Mouse (Mus musculus) kidney, adult 2 months (tissue): Measurements from ENCODE around the gene Tdrkh. TPM values are rescaled to one million over a fixed set of nuclear protein-coding genes. Genes with fewer than 3 reads are reported as not detected.

Experiments
- DNase-seq: peaks from one replicate; pipeline ENCODE4 v3.0.0; 2021
- H3K27ac ChIP-seq: fragments of 200-500 bp; 2 replicates; pipeline ENCODE4 v1.5.1; 2012; ENCODE audit warnings: low read depth, low read length, control low read depth, inconsistent platforms; ENCODE audit not compliant: insufficient read depth
- H3K27me3 ChIP-seq: fragments of 200-500 bp; replicated peaks from 2 replicates; pipeline ENCODE4 v1.6.1; 2012; ENCODE audit warnings: mild to moderate bottlenecking, moderate library complexity, low read length, inconsistent platforms; ENCODE audit not compliant: control insufficient read depth, insufficient read depth
- H3K36me3 ChIP-seq: fragments of 200-500 bp; 2 replicates; pipeline ENCODE4 v1.6.1; 2012; ENCODE audit warnings: mild to moderate bottlenecking, moderate library complexity, low read length, inconsistent platforms; ENCODE audit not compliant: control insufficient read depth, insufficient read depth
- H3K4me1 ChIP-seq: fragments of 200-500 bp; 2 replicates; pipeline ENCODE4 v1.6.1; 2011; ENCODE audit warnings: low read length; ENCODE audit not compliant: control insufficient read depth, insufficient read depth
- H3K4me3 ChIP-seq: fragments of 200-500 bp; 2 replicates; pipeline ENCODE4 v1.5.1; 2011; ENCODE audit warnings: mild to moderate bottlenecking, low read depth, low read length, control low read depth; ENCODE audit not compliant: insufficient read depth
- CTCF ChIP-seq: fragments of 200-500 bp; conservative IDR thresholded peaks from 2 replicates; pipeline ENCODE4 v1.5.1; 2011; ENCODE audit warnings: low read depth, mild to moderate bottlenecking, control low read depth, low read length, moderate library complexity, mixed read lengths; ENCODE audit not compliant: insufficient read depth, insufficient read length
- POLR2A ChIP-seq: fragments of 200-500 bp; IDR thresholded peaks from one replicate; pipeline ENCODE4 v1.6.1; 2011; ENCODE audit warnings: low read depth, low read length, control low read depth
- WGBS: fragments of 180-500 bp; shearing (Covaris S2); methylation state at CpG from one replicate; pipeline ENCODE4 v1.1.7; 2018; 5-methylcytosine and 5-hydroxymethylcytosine counted together
- polyA plus RNA-seq: library from polyadenylated mRNA; depleted of rRNA; stranded (reverse); fragments of >200 nt; gene quantifications from 2 replicates; pipeline ENCODE4 v1.2.3, GENCODE M21; 2012

Gene Tdrkh
- polyA plus RNA-seq, 1 experiment = 0.75 TPM

- TF ChIP-seq CTCF (no peak), POLR2A (no peak)
- no peaks in the 10 kb centered on the region for H3K27me3 ChIP-seq
- no peaks in the 10 kb centered on the region for H3K4me1 ChIP-seq
- DNase-seq = no peak
- no peak overlapping the region for H3K4me3 ChIP-seq
- 78% methylated on average over 2 of the region's 2 CpGs for WGBS
- no peak overlapping the region for H3K27ac ChIP-seq
- no peaks in the 10 kb centered on the region for H3K36me3 ChIP-seq
Observed at GRCm38 (mm10) chr3:94459834-94460233, 46.8 kb downstream of the Tdrkh start.

- H3K27me3 ChIP-seq = no peaks in the 10 kb centered on the region
- no peak overlapping the region for H3K4me3 ChIP-seq
- H3K4me1 ChIP-seq = no peaks in the 10 kb centered on the region
- H3K27ac ChIP-seq = no peak overlapping the region
- peak; percentile 10 for DNase-seq
- H3K36me3 ChIP-seq = no peaks in the 10 kb centered on the region
- TF ChIP-seq POLR2A = no peak
- 54% methylated on average over 11 of the region's 11 CpGs for WGBS
Observed at GRCm38 (mm10) chr3:94463926-94464578, 51.0 kb downstream of the Tdrkh start.

- WGBS = 83% methylated on average over 13 of the region's 13 CpGs
- DNase-seq = no peak
- H3K27ac ChIP-seq = no peak overlapping the region
Observed at GRCm38 (mm10) chr3:94465632-94466430, 52.8 kb downstream of the Tdrkh start.

GRCm38 (mm10) chr3:94468931-94469330 is 55.9 kb downstream of the Tdrkh start:
- WGBS = 48% methylated on average over 3 of the region's 3 CpGs
- Histone ChIP-seq H3K27me3 (0 out of 2 replicates have a peak, but pooled peaks cover 1% of the 10 kb centered on the region), H3K36me3 (no peaks in the 10 kb centered on the region), H3K4me1 (no peaks in the 10 kb centered on the region), H3K4me3 (no peak overlapping the region), H3K27ac (no peak overlapping the region)
- TF ChIP-seq POLR2A = no peak
- no peak for TF ChIP-seq CTCF
- no peak for DNase-seq

More at GRCm38 (mm10) chr3:94465632-94466430, 52.8 kb downstream of the Tdrkh start:
- no peak for TF ChIP-seq POLR2A
- TF ChIP-seq CTCF = no peak
- H3K4me1 ChIP-seq = no peaks in the 10 kb centered on the region
- H3K27me3 ChIP-seq = no peaks in the 10 kb centered on the region
- H3K4me3 ChIP-seq = no peak overlapping the region
- no peaks in the 10 kb centered on the region for H3K36me3 ChIP-seq

GRCm38 (mm10) chr3:94472447-94473114 is 59.5 kb downstream of the Tdrkh start:
- no peaks in the 10 kb centered on the region for H3K4me1 ChIP-seq
- H3K27ac ChIP-seq = no peak overlapping the region
- TF ChIP-seq CTCF = no peak
- no peak for TF ChIP-seq POLR2A
- no peak overlapping the region for H3K4me3 ChIP-seq
- 19% methylated on average over 28 of the region's 28 CpGs for WGBS
- H3K36me3 ChIP-seq = no peaks in the 10 kb centered on the region
- peak; percentile 32 for DNase-seq
- 0 out of 2 replicates have a peak, but pooled peaks cover 1% of the 10 kb centered on the region for H3K27me3 ChIP-seq

GRCm38 (mm10) chr3:94473115-94473505 is 60.0 kb downstream of the Tdrkh start:
- 55% methylated on average over 10 of the region's 10 CpGs for WGBS

GRCm38 (mm10) chr3:94473567-94474232 is 60.6 kb downstream of the Tdrkh start:
- no peak for TF ChIP-seq POLR2A
- TF ChIP-seq CTCF = no peak
- H3K27me3 ChIP-seq = 0 out of 2 replicates have a peak, but pooled peaks cover 1% of the 10 kb centered on the region
- H3K4me3 ChIP-seq = no peak overlapping the region
- 77% methylated on average over 5 of the region's 5 CpGs for whole genome bisulfite sequencing
- DNase-seq = no peak
- no peaks in the 10 kb centered on the region for H3K36me3 ChIP-seq
- H3K4me1 ChIP-seq = no peaks in the 10 kb centered on the region
- H3K27ac ChIP-seq = no peak overlapping the region

More at GRCm38 (mm10) chr3:94473115-94473505, 60.0 kb downstream of the Tdrkh start:
- Histone ChIP-seq H3K4me1 (no peaks in the 10 kb centered on the region), H3K27me3 (0 out of 2 replicates have a peak, but pooled peaks cover 1% of the 10 kb centered on the region), H3K4me3 (no peak overlapping the region), H3K36me3 (no peaks in the 10 kb centered on the region), H3K27ac (no peak overlapping the region)
- TF ChIP-seq CTCF = no peak
- no peak for TF ChIP-seq POLR2A
- DNase-seq = no peak
